Comparison of ENCODE assay signal across 1 mouse cellular context in the genomic region with DNA sequence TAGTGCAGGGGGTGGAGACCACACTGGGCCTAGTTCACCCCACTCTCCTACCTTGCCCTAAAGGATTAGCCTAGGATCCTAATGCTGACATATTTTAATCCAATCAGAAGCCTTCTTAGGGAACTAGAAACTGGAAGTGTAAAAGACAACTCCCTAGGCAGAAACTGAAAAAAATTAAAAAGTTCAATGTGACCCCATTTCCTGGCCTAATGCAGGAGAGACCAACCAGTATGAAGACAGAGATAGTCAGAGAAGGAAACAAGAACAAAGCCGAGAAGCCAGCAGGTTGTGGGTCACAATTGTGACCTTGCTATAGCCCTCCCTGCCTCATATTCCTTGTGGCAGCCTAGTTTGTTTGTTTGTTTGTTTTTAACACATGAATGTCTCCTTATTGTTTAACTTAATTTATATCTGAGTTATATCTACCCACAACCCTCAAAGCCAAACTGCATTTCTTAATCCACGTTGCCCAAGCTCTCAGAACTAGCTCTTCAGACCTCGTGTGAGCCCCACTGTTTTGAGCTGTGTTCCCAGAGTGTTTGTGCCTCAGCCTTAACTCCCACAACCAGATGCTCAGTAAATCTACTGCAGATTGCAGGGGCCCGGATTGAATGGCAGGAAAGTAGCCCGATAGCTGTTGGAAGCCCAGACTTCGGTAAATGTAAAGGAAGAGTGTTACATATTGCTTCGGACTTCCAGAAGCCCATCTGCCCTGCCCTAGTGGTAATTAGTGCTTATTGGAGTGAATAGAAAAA.
TF ChIP-seq lines count a peak whose summit lies in the region.

No protein-coding gene starts in this region.

TF ChIP-seq in CH12.LX, 34 proteins besides CTCF, POLR2A, EP300 and RAD21 (continued from another document):
- TF ChIP-seq MEF2A (IDR thresholded peaks at IDR 0.05; ENCODE audit: borderline replicate concordance, low read depth, low read length): no peak
- TF ChIP-seq TCF12 (IDR thresholded peaks at IDR 0.05; ENCODE audit: low read depth, low read length): no peak
- TF ChIP-seq PAX5 (IDR thresholded peaks at IDR 0.05; ENCODE audit: low read length): no peak
- TF ChIP-seq SIN3A (IDR thresholded peaks at IDR 0.05; ENCODE audit: low read length): no peak
- TF ChIP-seq IRF4 (IDR thresholded peaks at IDR 0.05; ENCODE audit: low read depth, low read length): no peak
